Mouse (Mus musculus): Measurements from ENCODE around the gene Tnfrsf4.

Gene Tnfrsf4

GRCm38 (mm10) chr4:156065156-156065894 is 51.7 kb downstream of the Tnfrsf4 start:
- no peak for DNase-seq (ENCODE audit: low read depth, low spot score)
